Mouse (Mus musculus) CH12.LX (cell line): ENCODE data around the gene Med7.

Experiments used
- BHLHE40 ChIP-seq: IDR thresholded peaks from 2 replicates; pipeline ENCODE4 v1.6.1; 2011; ENCODE audit warnings: mild to moderate bottlenecking, low read depth, low read length, improper control_type of control experiment
- CTCF ChIP-seq, 2 experiments: IDR thresholded peaks in 1 of 2; conservative IDR thresholded peaks in 1 of 2; 2 replicates each; pipeline ENCODE4 v1.5.1; 2011 to 2012; ENCODE audit warnings: low read depth in 2 of 2, low read length in 2 of 2, improper control_type of control experiment in 1 of 2, inconsistent platforms in 1 of 2, mild to moderate bottlenecking in 1 of 2, moderate library complexity in 1 of 2
- EP300 ChIP-seq: IDR thresholded peaks from 2 replicates; pipeline ENCODE4 v1.6.1; 2011; ENCODE audit warnings: low read length, improper control_type of control experiment
- HCFC1 ChIP-seq: IDR thresholded peaks from 2 replicates; pipeline ENCODE4 v1.6.1; 2012; ENCODE audit warnings: low read depth, mild to moderate bottlenecking, inconsistent platforms, low read length, improper control_type of control experiment
- POLR2A ChIP-seq: IDR thresholded peaks from 2 replicates; pipeline ENCODE4 v1.6.1; 2011; ENCODE audit warnings: low read depth, mild to moderate bottlenecking, improper control_type of control experiment, low read length
- RCOR1 ChIP-seq: conservative IDR thresholded peaks from 2 replicates; pipeline ENCODE4 v1.6.1; 2012; ENCODE audit warnings: low read depth, mild to moderate bottlenecking, inconsistent platforms, low read length, improper control_type of control experiment
- TBP ChIP-seq: conservative IDR thresholded peaks from 2 replicates; pipeline ENCODE4 v1.6.1; 2011; ENCODE audit warnings: low read depth, low read length, improper control_type of control experiment

GRCm38 (mm10) chr11:46466878-46467277 lies 30.2 kb downstream of the Med7 start:
- TF ChIP-seq TBP, result no peak
- TF ChIP-seq HCFC1, result no peak
- TF ChIP-seq POLR2A, result no peak
- TF ChIP-seq BHLHE40, result no peak
- no peak for TF ChIP-seq CTCF (conservative IDR thresholded peaks at IDR 0.05 in 1 of 2, IDR thresholded peaks at IDR 0.05 in 1 of 2; ENCODE audit: low read depth in 2 of 2, low read length in 2 of 2)
- no peak for TF ChIP-seq EP300
- TF ChIP-seq RCOR1, result no peak
